Mouse (Mus musculus): Measurements from ENCODE around the gene Sebox.

The Sebox gene

DNA sequence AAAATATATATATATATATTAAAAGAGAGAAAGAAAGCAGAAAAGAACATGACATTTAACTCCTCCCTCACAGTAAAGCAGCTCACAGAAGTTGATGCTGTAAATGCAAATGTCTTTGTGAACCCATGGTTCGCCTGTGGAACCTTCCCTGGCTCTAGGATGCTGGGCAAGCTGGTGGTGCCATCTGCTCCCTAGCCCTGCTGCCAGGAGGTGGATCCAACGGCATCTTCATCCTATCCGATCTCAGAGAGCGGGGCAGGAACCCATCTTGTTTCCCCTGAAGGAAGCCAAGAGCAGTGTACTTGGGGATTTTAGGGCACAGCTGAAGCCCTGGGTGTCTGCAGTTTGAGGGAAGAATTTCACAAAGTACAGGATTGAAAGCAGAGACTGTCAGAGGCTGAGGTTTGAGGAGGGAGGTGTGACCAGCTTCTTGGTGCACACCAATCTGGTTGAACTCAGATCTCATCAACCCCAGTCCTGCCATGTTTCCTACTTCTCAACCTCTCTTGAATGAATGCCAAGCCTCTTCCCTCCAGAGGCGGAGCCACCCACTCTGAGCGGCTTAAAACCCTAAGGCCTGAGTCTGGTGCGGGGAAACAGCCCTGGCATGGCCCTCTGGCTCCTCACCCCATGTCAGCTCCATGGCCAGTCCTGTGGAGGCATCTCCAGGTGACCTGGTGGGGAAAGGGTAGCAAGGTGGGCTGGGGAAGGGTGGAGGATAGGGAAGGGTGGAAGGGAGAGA, at the start of gene Sebox:
Gene Sebox, plus strand, starts transcription at position 539 of the 742 bp plus-strand sequence.
- no peak for DNase-seq (ENCODE audit: low spot score in 2 of 2)

DNA sequence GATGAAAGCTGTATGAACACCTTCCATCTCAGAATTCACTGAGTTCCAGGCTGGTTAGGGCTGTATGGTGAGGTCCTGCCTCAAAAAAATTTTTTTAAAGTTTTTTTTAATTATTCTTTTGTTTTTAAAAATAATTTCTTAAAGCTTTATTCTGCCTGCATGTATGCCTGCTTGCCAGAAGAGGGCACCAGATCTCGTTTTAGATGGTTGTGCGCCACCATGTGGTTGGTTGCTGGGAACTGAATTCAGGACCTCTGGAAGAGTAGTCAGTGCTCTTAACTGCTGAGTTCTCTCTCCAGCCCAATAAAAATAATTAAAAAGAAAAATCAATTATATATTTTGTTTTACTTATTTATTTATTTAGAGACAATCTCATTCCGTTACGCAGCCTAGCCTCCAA, 49.6 kb upstream of the Sebox start:
- DNase-seq (ENCODE audit: low spot score in 2 of 2): peak; percentile 56 to 75

DNA sequence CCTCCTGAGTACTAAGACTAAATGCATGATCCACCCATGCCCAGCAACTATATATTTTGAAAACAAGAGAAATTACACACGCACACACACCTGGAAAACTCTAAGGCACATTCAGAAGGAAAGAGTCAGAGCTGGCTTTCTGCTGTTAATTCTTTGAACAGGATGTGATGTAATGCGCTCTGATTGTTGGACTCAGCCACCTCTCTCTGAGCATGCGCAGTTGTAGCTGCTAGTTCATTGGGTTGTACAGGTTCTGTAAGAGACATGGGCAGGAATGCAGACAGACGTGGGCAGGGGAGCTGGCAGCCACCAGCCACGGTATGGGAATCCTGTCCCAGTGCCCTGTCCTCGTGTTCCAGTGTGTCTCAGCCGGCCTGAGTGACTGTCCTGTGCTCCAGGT, 49.0 kb upstream of the Sebox start:
- no peak for DNase-seq (ENCODE audit: low spot score in 2 of 2)

DNA sequence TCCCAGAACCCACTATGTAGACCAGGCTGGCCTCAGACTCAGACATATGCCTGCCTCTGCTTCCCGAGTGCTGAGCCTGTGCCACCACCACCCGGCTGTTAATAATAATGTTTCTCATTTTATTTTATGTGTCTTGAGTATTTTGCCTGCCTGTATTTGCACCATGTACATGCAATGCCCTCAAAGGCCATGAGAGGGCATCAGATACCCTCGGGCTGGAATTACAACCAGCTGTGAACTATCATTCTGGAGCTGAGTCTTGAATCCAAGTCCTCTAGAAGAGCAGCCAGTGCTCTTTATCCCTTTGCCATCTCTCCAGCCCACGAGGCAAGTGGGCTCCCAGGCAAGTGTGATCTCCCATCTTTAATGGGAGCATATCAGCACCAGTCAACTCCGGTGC, 47.9 kb upstream of the Sebox start:
- DNase-seq (ENCODE audit: low spot score in 2 of 2): no peak

DNA sequence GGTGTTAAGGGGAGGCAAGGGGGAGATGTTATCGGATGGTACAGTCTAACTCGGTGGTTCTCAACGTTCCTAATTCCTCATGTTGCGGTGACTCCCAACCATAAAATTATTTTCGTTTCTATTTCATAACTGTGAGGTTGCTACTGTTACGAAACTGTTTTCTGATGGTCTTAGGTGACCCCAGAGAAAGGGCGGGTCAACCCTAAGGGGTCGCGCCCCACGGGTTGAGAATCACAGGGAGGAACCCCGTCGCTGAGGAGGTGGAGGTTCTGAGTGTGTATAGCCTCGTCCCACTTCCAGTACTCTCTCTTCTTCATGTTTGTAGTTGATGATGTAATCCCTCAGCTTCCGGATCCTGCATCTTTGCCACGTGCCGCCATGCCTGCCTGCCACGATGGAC, 44.5 kb upstream of the Sebox start:
- no peak for DNase-seq (ENCODE audit: low spot score in 2 of 2)

DNA sequence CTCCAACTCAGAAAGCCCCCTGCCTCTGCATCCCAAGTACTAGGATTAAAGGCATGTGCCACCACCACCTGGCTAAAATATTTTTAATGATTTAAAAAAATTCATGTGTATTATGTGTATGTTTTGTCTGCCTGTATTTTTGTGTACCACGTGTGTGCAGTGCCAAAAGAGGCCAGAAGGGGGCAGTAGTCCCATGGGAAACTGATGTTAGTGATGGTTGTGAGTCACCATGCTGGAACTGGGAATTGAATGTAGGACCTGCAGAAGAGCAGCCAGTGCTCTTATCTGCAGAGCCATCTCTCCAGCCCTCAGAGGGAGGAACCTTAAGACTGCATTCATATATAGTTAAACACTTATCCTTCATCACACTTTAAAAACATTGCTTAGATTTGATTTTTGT, 41.4 kb upstream of the Sebox start:
- no peak for DNase-seq (ENCODE audit: low spot score in 2 of 2)

DNA sequence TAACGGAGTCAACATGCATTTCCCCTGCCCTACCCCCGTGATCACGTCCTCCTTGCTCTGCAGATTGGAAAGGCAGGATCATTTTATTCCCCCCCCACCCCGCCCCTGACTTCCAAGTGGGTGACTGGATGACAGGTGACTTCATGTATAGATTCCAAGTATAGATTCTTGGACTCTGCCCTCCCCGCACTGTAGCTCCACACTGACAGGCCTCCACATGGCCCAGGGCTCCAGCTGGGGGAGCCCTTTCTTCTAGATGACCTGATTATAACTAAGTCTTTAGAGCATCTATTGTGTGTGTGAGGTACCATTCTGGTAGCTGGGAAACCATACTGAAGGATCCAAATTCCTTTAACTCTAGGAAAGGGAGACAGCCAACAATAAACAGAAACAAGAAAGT, 40.6 kb upstream of the Sebox start:
- no peak for DNase-seq (ENCODE audit: low spot score in 2 of 2)

DNA sequence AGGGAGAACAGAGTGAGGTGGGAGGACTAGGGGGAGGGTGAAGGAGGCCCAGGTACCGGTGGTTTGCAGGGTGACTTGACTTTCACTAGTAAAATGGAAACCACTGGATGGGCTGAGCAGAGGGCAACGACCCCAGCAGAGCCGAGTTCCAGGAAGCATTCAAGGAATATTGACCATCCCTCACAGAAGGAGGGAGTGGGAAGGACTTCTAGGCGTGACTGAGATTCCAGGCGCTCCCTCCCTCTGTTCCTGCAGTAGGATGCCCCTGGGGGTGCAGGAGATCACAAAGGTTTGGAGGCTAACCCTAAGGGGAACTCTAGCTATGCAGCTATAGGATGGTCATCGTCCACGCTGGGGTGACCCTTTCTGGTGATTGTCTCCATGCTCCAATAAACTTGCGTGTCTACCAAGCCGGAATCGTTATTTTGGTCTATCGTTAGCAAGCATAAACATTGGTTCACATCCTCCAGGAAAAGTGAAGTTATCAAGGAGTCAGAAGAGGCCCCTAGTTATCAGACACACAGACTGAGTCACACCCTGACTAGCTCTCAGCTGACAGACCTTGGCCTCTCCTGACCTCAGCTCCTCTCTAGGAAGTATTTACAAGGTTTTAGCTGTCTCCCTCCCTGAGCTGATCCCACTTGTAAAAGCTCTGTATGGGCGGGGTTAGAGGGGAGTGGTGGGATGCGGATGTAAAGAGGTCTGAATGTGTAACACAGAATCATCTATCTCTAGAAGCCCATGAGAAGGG, 39.8 kb upstream of the Sebox start:
- no peak for DNase-seq (ENCODE audit: low spot score in 2 of 2)

DNA sequence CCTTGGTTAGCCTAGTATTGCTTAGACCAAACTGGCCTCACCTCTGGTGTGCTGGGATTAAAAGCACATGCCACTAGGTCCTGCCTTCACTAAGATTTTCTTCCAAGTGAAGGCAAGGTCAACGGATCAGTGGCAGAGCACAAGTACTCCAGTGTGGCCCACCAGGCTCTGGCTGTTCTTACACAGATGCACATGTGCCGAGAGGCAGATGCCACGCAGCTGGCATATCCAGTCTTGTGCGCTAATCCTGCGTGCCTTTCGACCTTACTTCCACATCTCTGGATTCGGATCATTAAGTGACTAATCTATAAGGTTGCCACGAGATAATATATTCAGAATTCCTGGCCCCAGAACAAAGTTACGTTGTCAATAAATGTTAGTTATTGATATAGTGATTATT, 38.1 kb upstream of the Sebox start:
- DNase-seq (ENCODE audit: low spot score in 2 of 2): no peak

DNA sequence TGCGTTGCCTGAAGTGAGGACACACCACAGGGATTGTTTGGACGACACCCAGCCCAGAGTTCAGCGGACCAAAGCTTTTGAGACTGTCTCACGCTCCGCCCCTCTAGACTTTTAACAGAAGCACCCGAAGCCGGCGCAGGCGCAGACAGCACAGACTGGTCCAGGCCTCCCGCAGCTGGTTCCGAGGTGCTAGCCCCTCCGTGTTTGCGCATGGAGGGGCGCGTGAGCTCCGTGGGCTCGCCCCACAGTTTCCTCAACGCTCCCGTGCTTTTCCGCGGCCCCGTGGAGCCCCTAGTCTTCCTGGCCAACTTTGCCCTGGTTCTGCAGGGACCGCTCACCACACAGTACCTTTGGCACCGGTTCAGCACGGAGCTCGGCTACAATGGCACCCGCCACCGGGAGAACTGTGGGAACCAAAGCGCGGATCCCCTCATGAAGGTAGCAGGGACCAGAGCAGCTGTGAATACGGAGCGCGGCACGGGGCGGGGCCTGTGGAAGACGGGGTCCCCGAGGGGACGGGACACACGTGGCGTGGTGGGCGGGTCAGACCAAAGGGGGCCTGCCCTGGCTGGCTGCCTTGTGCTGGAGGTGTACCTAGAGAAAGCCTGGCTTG, 37.6 kb upstream of the Sebox start, which contains the start of gene Slc46a1:
Gene Slc46a1, plus strand, starts transcription at position 130 of the 613 bp plus-strand sequence.
- peak; percentile 90 to 91 for DNase-seq (ENCODE audit: low spot score in 2 of 2)

DNA sequence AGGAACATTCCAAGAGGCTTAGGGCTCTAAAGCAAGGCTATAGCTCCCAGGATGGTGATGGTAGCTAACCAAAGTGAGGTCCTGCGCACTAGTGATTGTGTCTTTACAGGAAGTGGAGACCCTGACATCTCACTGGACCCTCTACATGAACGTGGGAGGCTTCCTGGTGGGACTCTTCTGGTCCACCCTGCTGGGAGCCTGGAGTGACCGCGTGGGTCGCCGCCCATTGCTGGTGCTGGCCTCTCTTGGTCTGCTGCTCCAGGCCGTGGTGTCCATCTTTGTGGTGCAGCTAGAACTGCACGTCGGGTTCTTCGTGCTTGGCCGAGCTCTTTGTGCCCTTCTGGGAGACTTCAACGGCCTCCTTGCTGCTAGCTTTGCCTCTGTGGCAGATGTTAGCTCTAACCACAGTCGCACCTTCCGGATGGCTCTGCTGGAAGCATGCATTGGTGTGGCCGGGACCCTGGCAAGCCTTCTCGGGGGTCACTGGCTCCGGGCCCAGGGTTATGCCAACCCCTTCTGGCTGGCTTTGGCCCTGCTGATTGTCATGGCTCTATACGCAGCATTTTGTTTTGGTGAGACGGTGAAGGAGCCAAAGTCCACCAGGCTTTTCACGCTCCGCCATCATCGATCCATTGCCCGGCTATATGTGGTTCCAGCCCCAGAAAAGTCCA, 36.9 kb upstream of the Sebox start:
- no peak for DNase-seq (ENCODE audit: low spot score in 2 of 2)

DNA sequence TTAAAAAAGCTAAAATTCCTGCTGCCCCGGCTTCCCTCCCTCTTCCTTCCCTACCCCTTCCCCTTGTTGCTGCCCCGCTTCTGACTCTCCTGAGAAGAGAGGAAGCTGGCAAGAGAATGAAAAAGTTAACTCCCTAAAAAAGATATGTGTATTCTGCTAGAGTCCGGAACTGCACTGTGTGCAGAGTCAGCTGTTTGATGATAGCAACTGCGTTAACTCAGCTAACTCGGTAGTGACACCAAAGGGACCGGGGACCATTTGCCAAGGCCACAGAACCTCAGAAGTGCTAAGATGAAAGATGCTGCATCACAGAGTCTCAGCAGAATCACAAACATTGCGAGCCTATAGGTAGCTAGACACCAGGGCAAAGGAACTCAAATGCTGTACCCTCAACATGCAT, 35.7 kb upstream of the Sebox start:
- DNase-seq (ENCODE audit: low spot score in 2 of 2): no peak

DNA sequence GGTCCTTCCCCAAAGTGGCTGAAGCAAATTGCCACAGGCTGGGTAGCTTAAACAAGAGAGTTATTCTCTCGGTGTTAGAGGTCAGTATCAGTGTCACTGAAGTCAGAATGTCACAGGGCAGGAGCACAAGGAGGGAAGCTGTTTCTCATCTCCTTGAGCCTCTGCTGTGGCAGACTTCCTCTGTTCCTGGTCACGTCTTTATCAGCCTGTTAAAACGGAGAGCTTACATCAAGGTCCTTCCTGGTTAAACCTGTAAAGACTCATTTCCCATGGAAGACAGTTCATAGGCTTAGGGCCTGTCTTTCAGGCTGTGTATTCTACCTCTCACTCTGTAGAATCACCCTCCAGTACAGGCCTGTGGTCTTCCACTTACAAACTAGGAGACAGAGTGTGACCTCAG, 35.3 kb upstream of the Sebox start:
- DNase-seq (ENCODE audit: low spot score in 2 of 2): no peak

DNA sequence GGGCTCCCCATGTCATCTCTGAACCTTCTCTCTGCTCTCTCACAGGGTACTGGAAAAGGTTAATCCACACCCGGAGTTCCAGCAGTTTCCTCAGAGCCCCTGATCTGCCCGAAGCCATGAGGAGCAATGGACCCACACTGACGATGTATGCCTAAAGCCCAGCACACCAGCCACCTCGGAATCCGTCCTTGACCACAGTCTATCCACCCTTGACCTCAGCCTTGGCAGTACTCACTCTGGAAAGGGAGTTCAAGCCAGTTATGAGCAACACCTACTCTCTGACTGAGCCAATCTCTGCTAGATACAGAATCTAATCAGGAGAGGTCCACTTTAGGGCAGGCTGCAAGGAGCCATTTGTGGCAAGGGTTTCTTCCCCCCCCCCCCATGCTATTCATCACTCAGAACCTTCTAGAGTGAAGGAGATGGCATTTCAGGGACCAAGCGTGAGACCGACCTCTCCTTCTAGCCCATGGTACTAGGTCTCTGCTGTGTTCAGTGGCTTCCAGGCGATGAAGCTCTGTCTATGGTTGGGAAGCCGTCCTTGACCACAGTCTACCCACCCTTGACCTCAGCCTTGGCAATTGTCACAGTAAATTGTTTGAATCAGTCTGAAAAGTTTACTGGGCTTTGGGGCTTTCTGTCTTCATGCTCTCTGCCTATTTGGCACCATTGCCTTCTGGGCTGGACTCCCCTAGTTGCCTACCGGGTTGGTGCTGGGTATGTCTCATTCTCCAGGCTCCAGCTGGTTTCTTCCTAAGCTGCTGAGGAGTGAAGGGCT, 31.7 kb upstream of the Sebox start:
- no peak for DNase-seq (ENCODE audit: low spot score in 2 of 2)

DNA sequence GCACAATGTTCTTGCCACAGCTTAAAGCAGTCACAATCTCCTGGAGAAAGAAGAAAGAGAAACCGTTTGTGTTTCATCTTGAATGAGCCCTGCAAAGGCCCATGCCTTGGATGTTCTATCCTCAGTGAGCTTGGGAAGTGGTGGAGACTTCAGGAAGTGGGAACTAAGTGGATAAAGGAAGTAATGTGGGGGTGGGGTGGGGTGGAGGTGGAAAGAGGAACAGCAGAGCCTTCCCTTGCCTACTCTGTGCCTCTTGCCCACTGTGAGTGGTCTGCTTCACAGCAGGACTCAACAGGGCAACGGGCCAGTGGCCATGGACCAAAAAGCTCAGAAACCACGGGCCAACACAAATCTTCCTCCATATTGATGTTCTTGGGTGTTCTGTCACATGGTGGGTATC, 28.0 kb upstream of the Sebox start:
- no peak for DNase-seq (ENCODE audit: low spot score in 2 of 2)

DNA sequence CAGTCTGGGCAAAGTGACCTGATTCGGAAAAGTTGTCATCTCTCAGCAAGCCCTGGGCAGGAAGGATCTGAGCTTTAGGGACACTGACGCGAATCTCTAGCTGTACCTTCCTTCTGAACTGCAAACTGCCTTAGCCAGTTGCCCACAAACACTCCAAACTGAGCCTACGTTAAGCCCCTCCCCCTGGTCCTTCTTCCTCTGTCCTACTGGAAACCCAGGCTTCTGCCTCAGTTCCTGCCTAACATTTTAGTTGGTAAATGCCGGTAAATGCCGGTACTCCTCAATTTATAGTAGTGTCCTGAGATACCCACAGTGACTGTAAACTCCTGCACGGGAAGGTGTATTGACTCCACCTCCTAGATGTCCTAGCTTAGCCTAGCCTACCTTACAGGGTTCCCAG, 19.6 kb upstream of the Sebox start:
- DNase-seq (ENCODE audit: low spot score in 2 of 2): no peak

DNA sequence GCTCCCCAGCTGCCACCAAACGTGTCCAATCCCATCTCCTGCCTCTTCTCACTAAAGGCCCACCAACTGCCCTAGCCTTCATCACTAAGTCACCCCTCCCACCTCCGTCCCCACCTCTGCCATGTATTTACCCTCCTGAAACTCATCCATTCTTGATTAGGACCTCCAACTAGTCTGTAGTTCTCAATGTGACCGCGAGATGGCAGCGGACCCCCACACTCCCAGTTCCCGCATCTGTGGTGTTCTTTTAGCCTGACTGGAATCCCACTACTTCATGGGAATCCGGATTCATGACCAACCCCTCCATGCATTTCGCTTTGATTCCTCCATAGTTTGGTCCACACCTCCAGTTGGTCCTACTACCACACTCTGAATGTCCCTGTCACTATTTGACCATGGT, 15.1 kb upstream of the Sebox start:
- peak; percentile 80 to 86 for DNase-seq (ENCODE audit: low spot score in 2 of 2)

DNA sequence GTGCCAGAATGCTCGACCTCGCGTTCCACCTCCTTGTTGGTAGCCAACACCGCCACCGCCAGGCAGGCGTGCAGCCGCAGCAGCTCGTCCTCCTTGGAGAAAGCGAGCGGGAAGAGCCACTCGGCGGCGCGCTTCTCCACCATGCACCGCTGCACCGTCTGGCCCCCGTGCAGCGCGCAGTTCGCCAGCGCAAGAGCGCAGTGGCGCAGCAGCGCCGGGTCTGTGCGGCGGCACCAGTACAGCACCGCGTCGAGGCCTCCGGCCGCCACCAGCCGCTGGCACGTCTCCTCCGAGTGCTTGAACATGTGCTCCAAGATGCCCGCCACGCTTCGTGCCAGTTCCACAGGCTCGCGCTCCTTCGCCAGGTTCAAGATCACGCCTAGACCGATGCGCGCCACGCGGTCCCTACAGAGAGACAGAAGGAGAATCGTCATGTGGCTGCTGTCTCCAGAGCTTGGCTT, 12.4 kb upstream of the Sebox start:
- DNase-seq (ENCODE audit: low spot score in 2 of 2): peak; percentile 67 to 76

DNA sequence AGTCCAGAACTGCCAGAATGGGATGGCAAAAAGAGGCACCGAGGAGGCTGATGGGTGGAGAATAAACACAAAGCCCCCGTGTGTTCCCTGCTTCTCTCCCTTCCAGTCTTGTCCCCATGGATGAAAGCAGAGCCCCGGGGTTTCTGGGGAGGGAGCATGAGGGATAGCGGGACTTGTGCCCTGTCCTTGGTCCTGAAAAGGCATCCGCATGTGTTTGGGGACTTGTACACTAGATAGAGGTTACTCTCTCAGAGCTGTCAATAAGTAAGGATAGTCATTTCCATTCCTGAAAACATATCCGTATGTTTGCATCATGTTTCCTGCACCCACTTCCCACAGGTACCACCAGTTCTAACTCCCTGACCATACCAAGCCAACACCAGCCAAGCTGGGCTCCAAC, 7.3 kb upstream of the Sebox start:
- DNase-seq (ENCODE audit: low spot score in 2 of 2): no peak

DNA sequence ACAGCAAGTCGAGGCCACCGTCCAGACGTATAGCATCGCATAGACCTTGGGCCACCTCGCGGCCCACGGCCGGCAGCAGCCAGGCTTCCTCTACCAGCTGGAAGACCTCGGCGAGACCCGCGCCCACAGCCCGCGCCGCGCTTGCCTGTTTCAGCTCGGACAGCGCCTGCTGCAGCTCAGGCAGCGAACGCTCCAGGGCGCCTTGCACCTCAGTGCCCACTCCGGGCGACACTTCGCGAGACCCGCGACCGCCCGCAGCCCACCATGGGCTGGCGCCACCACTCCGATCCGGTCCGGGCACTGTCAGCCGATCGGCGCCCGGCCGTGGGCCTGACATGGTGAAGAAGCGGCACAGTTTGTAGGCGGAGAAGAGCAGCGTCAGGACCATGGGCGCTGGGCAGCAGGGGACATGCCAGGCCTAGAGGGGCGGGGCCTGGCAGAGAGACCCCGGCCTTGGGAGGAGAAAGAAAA, 6.1 kb upstream of the Sebox start:
- peak; percentile 65 to 73 for DNase-seq (ENCODE audit: low spot score in 2 of 2)

Measured in right cerebral cortex, postnatal 10 days (tissue).